In genomic region chr1:161500114-161500810, GRCm38 (mm10) we compare ENCODE assay signal across 30 mouse cellular contexts. TPM values are rescaled to one million over a fixed set of nuclear protein-coding genes. Genes with fewer than 3 reads are reported as not detected.
DNase-seq lines count a peak whose midpoint lies in the region; ATAC-seq and TF ChIP-seq lines count a peak whose summit lies in the region.
"Had no signal": no experiment of that assay in that cellular context is flagged by ENCODE, and none has a peak within 500 bp of the region (broad histone marks: within the 10 kb centered on the region; RNA-seq: fewer than 3 reads in every experiment).

No protein-coding gene starts in this region.

- 70% methylated on average over 6 of the region's 6 CpGs for whole genome bisulfite sequencing in liver, postnatal 0 days (ENCODE audit: insufficient replicate concordance)
- WGBS in liver, embryonic 11.5 days = 75% methylated on average over 6 of the region's 6 CpGs
- 71% methylated on average over 6 of the region's 6 CpGs for WGBS in small intestine, adult 2 months
- 89% methylated on average over 6 of the region's 6 CpGs for WGBS in midbrain, embryonic 13.5 days

- no peak for TF ChIP-seq EP300 in liver, postnatal 0 days (IDR thresholded peaks at IDR 0.05; ENCODE audit: low read depth)

- peak overlapping the region; percentile 60; the same call in 1 of the 2 replicates for H3K27ac ChIP-seq in liver, postnatal 0 days (ENCODE audit: low read depth)
- H3K27ac ChIP-seq in liver, embryonic 11.5 days (ENCODE audit: low read depth, low read length) = no peak overlapping the region
- H3K27ac ChIP-seq in embryonic fibroblast, embryonic 13.5 days (ENCODE audit: insufficient read depth, low read length) = peak overlapping the region; percentile 9; the same call in 1 of the 2 replicates
- peak overlapping the region; percentile 22; the same call in 1 of the 2 replicates for H3K27ac ChIP-seq in small intestine, adult 2 months (ENCODE audit: insufficient read depth, low read depth, low read length)
- H3K27ac ChIP-seq in midbrain, embryonic 13.5 days = no peak overlapping the region
- H3K27ac ChIP-seq: embryonic facial prominence, embryonic 15.5 days; forebrain, embryonic 15.5 days; hindbrain, embryonic 13.5 days; kidney, embryonic 15.5 days; liver, embryonic 14.5 days; lung, embryonic 15.5 days; midbrain, embryonic 10.5 days had no signal

- no peak overlapping the region for H3K4me3 ChIP-seq in liver, postnatal 0 days (ENCODE audit: low read depth, low read length)
- H3K4me3 ChIP-seq in liver, embryonic 11.5 days (ENCODE audit: low read depth, low read length) = no peak overlapping the region
- no peak overlapping the region for H3K4me3 ChIP-seq in embryonic fibroblast, embryonic 13.5 days (ENCODE audit: insufficient read depth, low read length)
- no peak overlapping the region for H3K4me3 ChIP-seq in small intestine, adult 2 months (ENCODE audit: low read depth, low read length)
- H3K4me3 ChIP-seq in midbrain, embryonic 13.5 days (replicated peaks) = no peak overlapping the region
- H3K4me3 ChIP-seq: embryonic facial prominence, embryonic 15.5 days; forebrain, embryonic 15.5 days; hindbrain, embryonic 13.5 days; kidney, embryonic 15.5 days; lung, embryonic 15.5 days; midbrain, embryonic 10.5 days had no signal

- H3K4me1 ChIP-seq in liver, postnatal 0 days (ENCODE audit: insufficient read depth) = no peaks in the 10 kb centered on the region
- H3K4me1 ChIP-seq in liver, embryonic 11.5 days (replicated peaks; ENCODE audit: control insufficient read depth, insufficient read depth, low read length) = no peaks in the 10 kb centered on the region
- peaks cover 4% of the 10 kb centered on the region; the same call in 1 of the 2 replicates for H3K4me1 ChIP-seq in embryonic fibroblast, embryonic 13.5 days (ENCODE audit: control insufficient read depth, insufficient read depth, low read length)
- no peaks in the 10 kb centered on the region for H3K4me1 ChIP-seq in small intestine, adult 2 months (ENCODE audit: control insufficient read depth, insufficient read depth, insufficient read length, low read length)
- H3K4me1 ChIP-seq in midbrain, embryonic 13.5 days (replicated peaks) = no peaks in the 10 kb centered on the region
- H3K4me1 ChIP-seq: embryonic facial prominence, embryonic 15.5 days; forebrain, embryonic 15.5 days; hindbrain, embryonic 13.5 days; midbrain, embryonic 10.5 days had no signal

- TF ChIP-seq POLR2A in embryonic fibroblast, embryonic 13.5 days (IDR thresholded peaks at IDR 0.05; ENCODE audit: low read depth, low read length) = no peak
- TF ChIP-seq POLR2A in small intestine, adult 2 months (IDR thresholded peaks at IDR 0.05; ENCODE audit: low read depth, low read length) = no peak

- no peaks in the 10 kb centered on the region for H3K27me3 ChIP-seq in liver, postnatal 0 days (ENCODE audit: insufficient read depth, low read length)
- no peaks in the 10 kb centered on the region for H3K27me3 ChIP-seq in liver, embryonic 11.5 days (replicated peaks; ENCODE audit: control insufficient read depth, insufficient read depth, low read length)
- no peaks in the 10 kb centered on the region for H3K27me3 ChIP-seq in small intestine, adult 2 months (ENCODE audit: control insufficient read depth, insufficient read depth, low read length)
- no peaks in the 10 kb centered on the region for H3K27me3 ChIP-seq in midbrain, embryonic 13.5 days
- H3K27me3 ChIP-seq: embryonic facial prominence, embryonic 15.5 days; forebrain, embryonic 15.5 days; hindbrain, embryonic 13.5 days; kidney, embryonic 15.5 days; lung, embryonic 15.5 days had no signal

- DNase-seq in liver, postnatal 0 days = no peak
- no peak for DNase-seq in liver, embryonic 11.5 days (ENCODE audit: low spot score)
- peak; percentile 68 to 75 for DNase-seq in B cell, adult 2 months
- no peak for DNase-seq in lung, postnatal 36 days
- DNase-seq: adrenal gland, adult 2 months; cerebellum, adult 11 months; cerebellum, adult 9-11 months; gastrocnemius, postnatal 10 days; heart, adult 18-20 months; kidney, adult 11 months; kidney, postnatal 4 days; lung, postnatal 4 days; right cerebral cortex, postnatal 25 days; thymus, adult 18-20 months had no signal

- no peaks in the 10 kb centered on the region for H3K9me3 ChIP-seq in liver, postnatal 0 days (ENCODE audit: low read length)
- no peaks in the 10 kb centered on the region for H3K9me3 ChIP-seq in liver, embryonic 11.5 days (ENCODE audit: control insufficient read depth, low read length)
- H3K9me3 ChIP-seq in midbrain, embryonic 13.5 days = no peaks in the 10 kb centered on the region
- H3K9me3 ChIP-seq: embryonic facial prominence, embryonic 15.5 days; forebrain, embryonic 15.5 days; G1E; hindbrain, embryonic 13.5 days; kidney, embryonic 15.5 days; lung, embryonic 15.5 days; midbrain, embryonic 10.5 days had no signal

- H3K9ac ChIP-seq in liver, postnatal 0 days (replicated peaks) = no peak overlapping the region
- H3K9ac ChIP-seq in liver, embryonic 11.5 days (ENCODE audit: low read depth, low read length) = no peak overlapping the region
- no peak overlapping the region for H3K9ac ChIP-seq in midbrain, embryonic 13.5 days (replicated peaks)
- H3K9ac ChIP-seq: embryonic facial prominence, embryonic 15.5 days; forebrain, embryonic 15.5 days; hindbrain, embryonic 13.5 days; kidney, embryonic 15.5 days; liver, embryonic 14.5 days; lung, embryonic 15.5 days had no signal

- no peak overlapping the region for H3K4me2 ChIP-seq in liver, postnatal 0 days (ENCODE audit: low read depth, low read length)
- H3K4me2 ChIP-seq in liver, embryonic 11.5 days = no peak overlapping the region
- no peak overlapping the region for H3K4me2 ChIP-seq in midbrain, embryonic 13.5 days (replicated peaks)
- H3K4me2 ChIP-seq: embryonic facial prominence, embryonic 15.5 days; forebrain, embryonic 15.5 days; hindbrain, embryonic 13.5 days; kidney, embryonic 15.5 days; lung, embryonic 15.5 days had no signal

- no peak for TF ChIP-seq CTCF in liver, postnatal 0 days (IDR thresholded peaks at IDR 0.05; ENCODE audit: low read depth)
- TF ChIP-seq CTCF in embryonic fibroblast, embryonic 13.5 days (IDR thresholded peaks at IDR 0.05; ENCODE audit: borderline replicate concordance, insufficient read depth, low read length) = no peak
- no peak for TF ChIP-seq CTCF in small intestine, adult 2 months (IDR thresholded peaks at IDR 0.05; ENCODE audit: extremely low read depth, insufficient read length, insufficient replicate concordance, low read depth, low read length)

- no peaks in the 10 kb centered on the region for H3K36me3 ChIP-seq in liver, postnatal 0 days (replicated peaks; ENCODE audit: insufficient read depth, low read length)
- no peaks in the 10 kb centered on the region for H3K36me3 ChIP-seq in liver, embryonic 11.5 days (ENCODE audit: control insufficient read depth, insufficient read depth, low read length)
- no peaks in the 10 kb centered on the region for H3K36me3 ChIP-seq in small intestine, adult 2 months (ENCODE audit: control insufficient read depth, insufficient read depth, low read length)
- no peaks in the 10 kb centered on the region for H3K36me3 ChIP-seq in midbrain, embryonic 13.5 days
- H3K36me3 ChIP-seq: embryonic facial prominence, embryonic 15.5 days; forebrain, embryonic 15.5 days; G1E; hindbrain, embryonic 13.5 days; kidney, embryonic 15.5 days; lung, embryonic 15.5 days; midbrain, embryonic 10.5 days had no signal

- 0 out of 2 replicates have a peak, but pooled peaks have one; percentile 38 for ATAC-seq in liver, postnatal 0 days
- ATAC-seq in liver, embryonic 11.5 days (replicated peaks; ENCODE audit: low FRiP score) = no peak
- ATAC-seq in monocyte, adult 5-6 weeks (replicated peaks; ENCODE audit: insufficient number of reproducible peaks, low FRiP score, low TSS enrichment, poor library complexity, severe bottlenecking) = no peak
- ATAC-seq in midbrain, embryonic 13.5 days = no peak
- ATAC-seq: forebrain, embryonic 15.5 days had no signal

RNA-seq across cellular contexts. Expression of gene Tnfsf18, which starts 5.8 kb away (rescaled TPM):
- polyA plus RNA-seq in liver, postnatal 0 days (2015; fragmentation: Nextera tagmentation; extraction: Ambion mirVana) = not detected in 2 replicates
- not detected in 2 replicates for polyA plus RNA-seq in liver, embryonic 11.5 days (2014; fragmentation: Nextera tagmentation; extraction: Ambion mirVana)
- polyA plus RNA-seq in embryonic fibroblast, embryonic 13.5 days (2011; ENCODE audit: insufficient read length, low read depth, missing spikeins) = 0.25 and 0.87 TPM in 2 replicates
- polyA plus RNA-seq in small intestine, adult 2 months (2012; rRNA removed) = not detected in 2 replicates
- not detected in 3 replicates for total RNA-seq in monocyte, adult 5-6 weeks (2017)
- not detected in 2 replicates for polyA plus RNA-seq in midbrain, embryonic 13.5 days (2015; fragmentation: Nextera tagmentation; extraction: Ambion mirVana)
- total RNA-seq: adrenal gland, adult 2 months; common myeloid progenitor, adult 5-6 weeks; G1E; gastrocnemius, postnatal 10 days; left cerebral cortex, postnatal 25 days; midbrain, postnatal 0 days had no signal
- polyA plus RNA-seq: adrenal gland, adult 2 months; forebrain, embryonic 15.5 days; G1E; hindbrain, embryonic 13.5 days; liver, embryonic 14.5 days; midbrain, embryonic 10.5 days; midbrain, postnatal 0 days; stomach, embryonic 16.5 days had no signal

Comparison
In these comparisons a context has a peak if more than half of its experiments do, and no peak if none do; other contexts are left out.
1. H3K27ac ChIP-seq: peak in liver, postnatal 0 days (single experiment), embryonic fibroblast, embryonic 13.5 days (single experiment) and small intestine, adult 2 months (single experiment); none in liver, embryonic 11.5 days (single experiment) and midbrain, embryonic 13.5 days (single experiment).
2. DNase-seq: peak in B cell, adult 2 months (2 of 2); none in liver, postnatal 0 days (single experiment), liver, embryonic 11.5 days (single experiment) and lung, postnatal 36 days (single experiment).